Mouse (Mus musculus): ENCODE measurements around the gene Ift140.
A peak's percentile ranks its signal among the peaks of the same experiment; 100 is the strongest.
"Not testable (repeated sequence)": the region's sequence is repeated elsewhere in the genome, so short reads cannot be mapped to it uniquely, and the experiment has no call there.

Ift140 gene

DNA sequence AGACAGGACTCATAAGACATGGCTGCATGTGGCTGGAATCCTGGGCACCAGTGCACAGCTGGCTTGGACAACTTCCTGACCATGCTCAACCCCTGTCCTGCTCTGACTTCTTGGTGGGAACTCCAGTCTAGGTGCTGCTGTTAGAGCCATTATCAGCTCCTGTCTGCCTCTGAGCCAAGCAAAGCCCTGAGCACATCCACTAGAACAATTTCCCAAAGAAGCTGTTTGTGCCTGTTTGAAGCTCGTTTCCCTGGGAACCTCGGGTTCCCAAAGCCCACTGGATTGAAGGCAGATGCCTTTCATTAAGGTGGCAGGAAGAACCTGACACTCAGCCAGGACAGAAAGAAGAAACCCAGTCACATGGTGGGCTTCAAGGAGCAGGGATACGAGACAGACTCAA, 104.5 kb downstream of the Ift140 start, which contains the start of gene Ptx4:
Ptx4 (plus strand) TSS at position 355 of the 400 bp plus-strand sequence.
- no peak for DNase-seq

DNA sequence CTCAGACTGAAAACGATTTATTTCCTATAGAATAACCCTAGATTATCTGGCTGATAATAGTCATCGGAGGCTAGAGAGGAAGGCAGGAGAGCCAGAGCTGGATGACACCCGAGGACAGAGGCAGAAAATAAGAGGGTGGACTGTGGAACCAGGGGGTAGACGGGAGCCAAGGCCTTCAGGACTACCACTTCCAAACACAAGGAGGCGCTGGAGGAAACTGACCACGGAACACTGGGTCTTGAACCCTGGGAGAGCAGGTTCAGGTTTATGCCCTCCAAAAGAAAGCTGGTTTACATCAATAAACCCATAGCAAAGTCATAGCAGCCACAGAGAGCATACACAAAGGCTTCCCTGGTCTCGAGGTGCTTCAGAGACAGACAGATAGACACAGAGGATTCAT, 108.1 kb downstream of the Ift140 start:
- no peak for DNase-seq

DNA sequence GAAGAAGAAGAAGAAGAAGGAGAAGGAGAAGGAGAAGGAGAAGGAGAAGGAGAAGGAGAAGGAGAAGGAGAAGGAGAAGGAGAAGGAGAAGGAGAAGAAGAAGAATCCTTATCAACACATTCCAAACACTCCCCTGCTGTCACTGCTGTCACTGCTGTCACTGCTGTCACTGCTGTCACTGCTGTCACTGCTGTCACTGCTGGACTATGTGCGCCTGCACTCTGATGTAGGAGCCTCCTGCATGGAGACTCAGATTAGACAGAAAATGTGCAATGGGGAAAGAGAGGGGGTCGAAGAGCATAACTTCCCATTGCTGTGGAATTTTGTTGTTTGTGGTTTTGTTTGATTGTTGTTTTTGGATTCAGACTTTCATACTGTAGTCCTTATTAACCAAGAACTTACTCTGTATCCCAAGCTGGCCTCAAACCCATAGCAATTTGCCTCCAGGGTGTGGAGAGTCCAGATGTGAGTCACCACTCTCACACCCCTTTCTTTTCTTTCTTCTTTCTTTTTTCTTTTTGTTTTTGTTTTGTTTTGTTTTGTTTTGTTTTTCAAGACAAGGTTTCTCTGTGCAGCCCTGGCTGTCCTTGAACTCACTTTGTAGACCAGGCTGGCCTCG, 109.7 kb downstream of the Ift140 start:
- not testable (repeated sequence) for DNase-seq

DNA sequence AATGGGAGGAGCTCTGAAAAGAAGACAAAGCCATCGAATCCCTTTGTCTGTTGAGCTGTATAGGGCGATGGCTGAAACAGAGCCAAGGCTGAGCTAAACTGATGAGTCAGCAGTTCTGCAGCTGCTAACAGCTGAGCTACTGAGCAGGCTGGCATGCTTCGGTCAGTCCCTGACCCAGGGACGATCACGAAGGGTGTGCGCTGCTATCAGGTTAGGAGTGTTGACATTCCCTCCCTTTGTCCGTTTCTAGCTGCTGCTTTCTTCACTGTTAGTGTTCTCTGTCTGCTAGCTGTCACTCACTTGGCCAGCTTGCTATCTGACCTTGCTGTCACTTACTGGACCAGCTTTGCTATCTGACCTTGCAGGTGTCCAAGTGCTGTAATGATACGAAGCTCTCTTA, 111.2 kb downstream of the Ift140 start:
- no peak for DNase-seq

DNA sequence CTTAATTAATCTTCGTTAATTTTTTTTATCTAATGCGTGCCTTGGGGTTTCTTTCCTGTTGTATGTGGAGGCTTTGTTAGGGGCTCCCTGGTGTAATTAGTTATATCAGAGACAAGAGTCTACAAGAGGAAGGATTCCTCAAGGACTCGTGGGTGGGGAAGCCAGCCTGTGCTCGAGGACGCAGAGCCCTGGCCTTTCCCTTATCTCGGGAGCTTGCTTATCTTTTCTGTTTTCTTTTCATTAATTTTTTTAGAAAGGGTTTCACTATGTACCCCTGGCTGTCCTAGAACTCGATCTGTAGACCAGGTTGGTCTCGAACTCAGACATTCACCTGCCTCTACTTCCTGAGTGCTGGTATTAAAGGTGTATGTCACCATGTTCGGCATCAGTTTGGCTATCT, 111.8 kb downstream of the Ift140 start:
- DNase-seq = no peak

DNA sequence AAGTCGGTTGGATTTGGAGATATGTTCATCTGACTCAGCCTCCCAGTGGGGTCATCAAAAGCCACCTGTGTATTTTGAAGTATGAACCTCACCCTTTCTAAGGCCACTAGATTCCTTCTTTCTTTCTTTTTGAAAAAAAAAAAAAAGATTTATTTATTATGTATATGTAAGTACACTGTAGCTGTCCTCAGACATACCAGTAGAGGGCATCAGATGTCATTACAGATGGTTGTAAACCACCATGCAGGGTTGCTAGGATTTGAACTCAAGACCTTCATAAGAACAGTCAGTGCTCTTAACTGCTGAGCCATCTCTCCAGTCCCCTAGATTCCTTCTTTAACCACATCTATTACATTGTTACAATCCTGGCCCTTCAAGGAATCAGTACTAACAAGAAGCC, 114.2 kb downstream of the Ift140 start:
- DNase-seq = no peak

DNA sequence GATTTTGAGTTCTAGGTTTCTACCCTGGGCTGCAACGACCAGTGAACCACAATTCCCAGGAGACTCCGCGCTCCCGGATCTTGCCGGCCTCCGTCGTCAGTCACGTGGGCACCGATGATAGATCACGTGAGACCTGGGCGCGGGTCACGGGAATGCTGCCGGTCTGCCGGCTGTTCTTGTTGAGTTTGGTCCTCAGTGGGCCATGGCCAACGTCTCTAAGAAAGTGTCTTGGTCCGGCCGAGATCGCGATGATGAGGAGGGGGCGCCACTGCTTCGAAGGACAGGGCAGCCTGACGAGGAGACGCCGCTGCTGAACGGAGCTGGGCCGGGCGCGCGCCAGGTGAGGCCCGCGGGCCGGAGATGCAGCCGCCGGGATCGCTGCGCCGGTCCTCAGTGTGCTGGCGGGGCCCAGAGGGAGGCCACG, 117.4 kb downstream of the Ift140 start, which contains the start of gene Clcn7:
Clcn7 (plus strand) TSS at position 117 of the 424 bp plus-strand sequence.
- DNase-seq = peak; percentile 96

DNA sequence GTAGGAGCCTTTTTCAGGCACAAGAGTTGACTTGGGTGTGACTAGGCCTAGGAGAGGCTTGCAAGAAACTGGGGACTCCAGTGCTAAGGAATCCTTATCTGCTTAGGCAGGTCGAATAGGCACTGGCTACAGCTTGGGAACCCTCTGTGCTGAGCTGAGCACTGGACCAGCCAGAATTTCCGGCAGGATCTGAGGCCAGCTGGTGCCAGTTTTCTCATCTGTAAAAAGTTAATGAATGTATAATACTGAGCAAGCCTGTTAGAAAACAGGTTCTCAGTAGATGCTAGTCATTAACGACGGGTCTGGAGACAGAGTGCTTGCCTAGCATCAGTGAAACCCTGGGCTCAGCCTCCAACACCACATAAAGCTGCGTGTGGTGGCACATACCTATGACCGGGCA, 119.7 kb downstream of the Ift140 start:
- peak; percentile 32 for DNase-seq

DNA sequence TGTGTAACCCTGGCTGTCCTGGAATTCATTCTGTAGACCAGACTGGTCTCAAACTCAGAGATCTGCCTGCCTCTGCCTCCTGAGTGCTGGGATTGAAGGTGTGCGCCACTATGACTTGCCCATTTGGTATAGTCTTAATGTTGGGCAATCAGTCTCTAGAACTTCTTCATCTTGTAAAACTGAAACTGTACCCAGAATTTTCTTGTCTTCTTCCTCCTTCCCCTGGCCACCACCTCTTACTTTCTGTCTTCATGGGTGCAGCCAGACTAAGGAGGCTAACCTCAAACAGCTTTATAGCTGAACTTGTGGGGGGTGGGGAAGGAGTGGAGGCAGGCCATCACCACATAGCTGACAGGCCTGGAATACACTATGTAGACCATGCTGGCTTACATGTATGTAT, 122.9 kb downstream of the Ift140 start:
- DNase-seq = no peak

DNA sequence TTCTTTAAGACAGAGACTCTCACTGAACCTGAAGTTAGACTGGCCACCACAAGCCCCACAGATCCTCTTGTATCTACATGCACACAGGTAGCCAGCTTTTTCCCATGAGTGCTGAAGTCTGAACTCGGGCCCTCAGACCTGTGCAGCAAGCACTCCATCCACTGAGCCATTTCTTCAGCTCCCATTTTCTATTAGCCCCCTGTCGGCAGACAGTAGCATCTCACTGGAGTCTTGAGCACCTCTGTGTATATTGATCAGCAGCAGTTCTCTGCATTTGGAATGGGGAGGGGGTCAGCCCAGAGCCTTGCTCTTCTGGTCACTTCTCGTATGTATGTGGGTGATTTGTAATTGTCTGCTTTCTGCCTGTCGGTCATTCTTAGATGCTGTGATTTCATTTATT, 124.1 kb downstream of the Ift140 start:
- no peak for DNase-seq
